Mouse (Mus musculus) kidney, embryonic 16.5 days (tissue): ENCODE results near the gene Ints14. TPM values are rescaled to one million over a fixed set of nuclear protein-coding genes. Genes with fewer than 3 reads are reported as not detected.

Experiments used
- ATAC-seq: fragments of 200-750 bp; cut with Nextera tagmentation; 2 replicates; pipeline ENCODE4 v1.8.0; 2017; ENCODE audit warnings: moderate TSS enrichment; ENCODE audit not compliant: low FRiP score, low TSS enrichment
- H3K27ac ChIP-seq: fragments of 300-500 bp; sonication (generic); 2 replicates; pipeline ENCODE4 v1.5.1; 2014; ENCODE audit warnings: low read length
- H3K27me3 ChIP-seq: fragments of 300-500 bp; sonication (generic); 2 replicates; pipeline ENCODE4 v1.6.1; 2014; ENCODE audit warnings: low read length, control low read depth, mixed read lengths; ENCODE audit not compliant: insufficient read depth
- H3K36me3 ChIP-seq: fragments of 300-500 bp; sonication (generic); 2 replicates; pipeline ENCODE4 v1.6.1; 2014; ENCODE audit warnings: low read length, control low read depth, mixed read lengths; ENCODE audit not compliant: insufficient read depth
- H3K4me1 ChIP-seq: fragments of 300-500 bp; sonication (generic); 2 replicates; pipeline ENCODE4 v1.6.1; 2014; ENCODE audit warnings: low read length, control low read depth, mixed read lengths; ENCODE audit not compliant: insufficient read depth
- H3K4me2 ChIP-seq: fragments of 300-500 bp; sonication (generic); replicated peaks from 2 replicates; pipeline ENCODE4 v1.6.1; 2014; ENCODE audit warnings: low read depth, low read length
- H3K4me3 ChIP-seq: fragments of 300-500 bp; sonication (generic); 2 replicates; pipeline ENCODE4 v1.5.1; 2014; ENCODE audit warnings: mild to moderate bottlenecking, low read length
- H3K9ac ChIP-seq: fragments of 300-500 bp; sonication (generic); replicated peaks from 2 replicates; pipeline ENCODE4 v1.6.1; 2014; ENCODE audit warnings: low read length
- H3K9me3 ChIP-seq: fragments of 300-500 bp; sonication (generic); 2 replicates; pipeline ENCODE4 v1.6.1; 2016; ENCODE audit warnings: low read length, control low read depth
- WGBS: fragments of 180-500 bp; shearing (Covaris S2); extraction: QIAGEN DNeasy Blood & Tissue Kit; methylation state at CpG from one replicate; pipeline ENCODE4 v1.1.7; 2014; 5-methylcytosine and 5-hydroxymethylcytosine counted together
- polyA plus RNA-seq: library from polyadenylated mRNA; unstranded; fragments of >200 nt; fragmentation: Nextera tagmentation; extraction: Ambion mirVana; gene quantifications from 2 replicates; pipeline ENCODE4 v1.2.1, GENCODE M21; 2015

Ints14 gene
- polyA plus RNA-seq, 1 experiment from 2014 or later: 66.8 TPM

DNA sequence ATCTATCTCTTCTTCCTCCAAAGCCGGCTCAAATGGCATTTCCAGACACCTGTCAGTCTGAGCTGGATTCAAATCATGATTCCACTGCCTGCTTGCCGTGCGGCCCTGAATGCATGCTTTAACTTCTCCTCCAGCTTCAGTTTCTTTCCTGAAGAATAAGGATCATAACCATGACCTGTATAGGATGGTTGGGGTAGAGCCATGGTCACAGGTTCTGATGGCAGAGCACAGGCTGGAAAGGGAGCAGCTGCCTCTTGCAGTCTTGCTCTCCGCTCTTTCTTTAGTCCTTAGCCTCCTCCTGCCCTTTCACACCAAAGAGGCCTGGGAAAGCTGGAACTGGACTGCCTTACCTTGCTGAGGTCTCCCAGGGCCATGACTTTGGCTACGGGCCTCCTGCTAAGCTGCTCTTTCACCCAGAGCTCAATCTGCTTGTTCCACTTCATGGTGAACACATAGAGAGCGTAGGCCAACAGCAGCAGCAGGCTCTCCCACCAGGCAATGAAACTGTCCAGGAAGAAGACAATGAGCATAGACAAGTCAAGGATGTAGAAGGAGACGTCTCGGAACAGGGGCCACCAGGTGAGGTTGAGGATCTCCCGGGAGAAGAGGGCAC is 13.1 kb upstream of the Ints14 start:
- no peak overlapping the region for H3K4me3 ChIP-seq
- WGBS: 86% methylated on average over 9 of the region's 9 CpGs
- no peak overlapping the region for H3K27ac ChIP-seq
- H3K36me3 ChIP-seq: no peaks in the 10 kb centered on the region
- no peak overlapping the region for H3K4me2 ChIP-seq
- peaks cover 11% of the 10 kb centered on the region; the same call in 1 of the 2 replicates for H3K4me1 ChIP-seq
- no peaks in the 10 kb centered on the region for H3K9me3 ChIP-seq
- H3K27me3 ChIP-seq: peaks cover 9% of the 10 kb centered on the region; the same call in 1 of the 2 replicates
- no peak for ATAC-seq
- H3K9ac ChIP-seq: no peak overlapping the region

DNA sequence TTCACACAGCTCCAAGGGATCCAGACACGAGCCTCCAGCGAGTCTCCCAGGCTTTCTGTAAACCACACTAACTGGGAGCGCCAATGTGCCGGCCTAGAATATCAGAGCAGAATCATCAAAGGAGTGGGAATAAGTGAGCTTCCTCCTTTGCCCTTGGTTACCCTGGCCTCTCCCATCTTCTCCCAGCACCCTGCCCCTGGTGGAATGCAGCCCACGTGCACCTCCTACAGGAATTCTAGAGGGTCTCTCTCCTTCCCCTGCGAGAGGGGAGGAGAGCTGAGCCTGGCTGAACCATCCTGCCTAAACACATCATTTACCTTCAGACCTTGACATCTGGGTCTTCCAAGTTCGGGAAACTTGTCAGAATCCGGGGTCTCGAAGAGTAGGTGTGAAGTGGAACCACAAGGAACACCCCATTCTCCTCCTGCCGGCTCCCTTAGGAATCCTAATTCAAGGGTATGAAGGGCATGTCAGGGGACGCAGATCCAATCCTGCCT is 9.5 kb upstream of the Ints14 start, which contains the start of gene Slc24a1:
Slc24a1 (minus strand) TSS at position 447 of the 497 bp plus-strand sequence.
- no peak for ATAC-seq
- 31% methylated on average over 11 of the region's 11 CpGs for WGBS
- no peak within 1 kb of the TSS for H3K4me3 ChIP-seq
- peaks cover 16% of the 10 kb centered on the region; the same call in 1 of the 2 replicates for H3K27me3 ChIP-seq
- no peaks in the 10 kb centered on the region for H3K4me1 ChIP-seq
- H3K27ac ChIP-seq: no peak within 1 kb of the TSS
- H3K36me3 ChIP-seq: no peaks in the 10 kb centered on the region
- no peak within 1 kb of the TSS for H3K4me2 ChIP-seq
- no peak within 1 kb of the TSS for H3K9ac ChIP-seq
- no peaks in the 10 kb centered on the region for H3K9me3 ChIP-seq

DNA sequence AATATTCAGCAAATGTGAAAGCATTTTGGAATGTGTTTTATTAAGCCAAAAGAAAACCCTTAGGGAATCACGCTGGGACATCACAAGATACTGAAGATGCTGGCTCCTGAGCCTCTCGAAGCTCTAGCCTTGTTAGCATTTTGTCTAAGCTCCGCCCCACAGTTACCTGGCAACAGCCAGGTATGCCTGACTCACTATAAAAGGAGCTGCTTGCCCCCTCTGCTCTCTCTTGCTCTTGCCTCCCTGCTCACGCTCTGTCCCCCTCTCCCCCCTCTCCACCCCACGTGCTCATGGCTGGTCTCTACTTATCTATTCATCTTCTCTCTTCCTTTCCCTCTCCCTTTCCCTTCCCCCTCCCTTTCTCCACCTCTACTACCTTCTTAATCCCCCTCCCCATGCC is 8.7 kb upstream of the Ints14 start:
- WGBS: 28% methylated on average over 5 of the region's 5 CpGs
- Histone ChIP-seq H3K9ac (no peak overlapping the region), H3K4me1 (no peaks in the 10 kb centered on the region), H3K9me3 (no peaks in the 10 kb centered on the region), H3K27ac (no peak overlapping the region), H3K4me2 (no peak overlapping the region), H3K4me3 (no peak overlapping the region), H3K36me3 (no peaks in the 10 kb centered on the region), H3K27me3 (peaks cover 16% of the 10 kb centered on the region; the same call in 1 of the 2 replicates)
- no peak for ATAC-seq

DNA sequence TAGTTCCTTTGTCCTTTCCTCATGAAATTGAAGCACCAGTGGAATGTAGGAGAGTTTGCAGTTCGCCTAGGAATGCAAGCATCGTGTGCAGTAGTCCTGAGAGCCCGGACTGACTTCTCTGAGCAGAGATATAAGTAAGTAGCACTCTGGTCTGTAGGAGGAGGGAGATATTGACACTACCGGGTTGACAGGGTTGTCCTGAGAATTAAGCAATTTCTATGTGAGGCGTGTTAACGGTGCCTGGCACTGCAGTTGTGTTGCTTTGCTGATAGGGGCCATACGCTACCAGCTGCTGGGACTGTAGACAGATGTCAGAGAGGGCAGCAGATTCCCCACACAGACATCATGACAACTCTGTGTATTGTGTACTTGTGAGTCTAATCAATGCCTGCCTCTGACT is 7.5 kb upstream of the Ints14 start:
- no peak for ATAC-seq
- Histone ChIP-seq H3K4me2 (no peak overlapping the region), H3K36me3 (no peaks in the 10 kb centered on the region), H3K9ac (no peak overlapping the region), H3K27me3 (peaks cover 16% of the 10 kb centered on the region; the same call in 1 of the 2 replicates), H3K9me3 (no peaks in the 10 kb centered on the region), H3K27ac (no peak overlapping the region), H3K4me1 (no peaks in the 10 kb centered on the region), H3K4me3 (no peak overlapping the region)
- 79% methylated on average over 7 of the region's 7 CpGs for WGBS

DNA sequence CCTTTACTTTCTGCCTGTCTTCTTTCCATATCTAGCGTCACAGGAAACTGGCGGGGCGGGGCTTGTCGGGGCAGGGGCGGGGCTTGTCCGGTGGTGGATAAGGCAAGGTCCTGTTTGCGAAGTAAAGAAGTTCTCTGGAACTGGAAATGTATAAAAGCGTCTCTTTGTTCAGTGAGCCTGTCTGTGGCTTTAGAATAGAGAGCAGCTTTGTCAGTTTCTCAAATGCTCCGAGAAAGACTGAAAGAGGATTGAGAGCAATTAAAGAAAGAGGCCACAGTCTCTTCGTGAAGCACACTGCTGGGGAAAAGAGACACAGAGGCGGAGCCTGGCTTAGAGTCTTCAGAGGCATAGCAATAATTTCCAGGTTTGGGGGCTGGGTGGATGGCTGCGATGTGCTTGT is 4.4 kb upstream of the Ints14 start:
- Histone ChIP-seq H3K4me3 (no peak overlapping the region), H3K9me3 (no peaks in the 10 kb centered on the region), H3K27ac (no peak overlapping the region), H3K36me3 (no peaks in the 10 kb centered on the region), H3K9ac (no peak overlapping the region), H3K4me2 (0 out of 2 replicates have a peak overlapping the region, but pooled peaks have one; percentile 25), H3K27me3 (peaks cover 11% of the 10 kb centered on the region; the same call in 1 of the 2 replicates), H3K4me1 (peaks cover under 1% of the 10 kb centered on the region; the same call in 1 of the 2 replicates)
- ATAC-seq: no peak
- WGBS: 37% methylated on average over 12 of the region's 12 CpGs

DNA sequence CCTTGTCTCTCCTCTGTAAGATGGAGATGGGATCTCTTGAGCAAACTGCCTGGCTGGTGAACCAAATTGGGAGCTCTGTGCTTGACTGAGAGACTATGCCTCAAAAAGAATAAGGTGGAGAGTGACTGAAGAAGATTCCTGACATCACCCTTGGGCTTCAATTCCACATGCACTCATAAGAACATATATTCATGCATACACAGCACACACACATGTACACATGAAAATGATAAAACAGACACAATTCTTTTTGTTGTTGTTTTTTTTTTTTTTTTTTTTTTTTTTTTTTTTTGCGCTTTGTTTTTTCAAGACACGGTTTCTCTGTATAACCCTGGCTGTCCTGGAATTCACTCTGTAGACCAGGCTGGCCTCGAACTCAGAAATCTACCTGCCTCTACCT is 3.4 kb upstream of the Ints14 start:
- H3K36me3 ChIP-seq: no peaks in the 10 kb centered on the region; the same call in 1 of the 2 replicates
- no peak overlapping the region for H3K4me2 ChIP-seq
- WGBS: 88% methylated on average over 3 of the region's 3 CpGs
- H3K9ac ChIP-seq: no peak overlapping the region
- peaks cover 6% of the 10 kb centered on the region for H3K4me1 ChIP-seq
- H3K27ac ChIP-seq: no peak overlapping the region
- no peak overlapping the region for H3K4me3 ChIP-seq
- 0 out of 2 replicates have a peak, but pooled peaks cover 7% of the 10 kb centered on the region for H3K27me3 ChIP-seq
- ATAC-seq: no peak
- no peaks in the 10 kb centered on the region for H3K9me3 ChIP-seq

DNA sequence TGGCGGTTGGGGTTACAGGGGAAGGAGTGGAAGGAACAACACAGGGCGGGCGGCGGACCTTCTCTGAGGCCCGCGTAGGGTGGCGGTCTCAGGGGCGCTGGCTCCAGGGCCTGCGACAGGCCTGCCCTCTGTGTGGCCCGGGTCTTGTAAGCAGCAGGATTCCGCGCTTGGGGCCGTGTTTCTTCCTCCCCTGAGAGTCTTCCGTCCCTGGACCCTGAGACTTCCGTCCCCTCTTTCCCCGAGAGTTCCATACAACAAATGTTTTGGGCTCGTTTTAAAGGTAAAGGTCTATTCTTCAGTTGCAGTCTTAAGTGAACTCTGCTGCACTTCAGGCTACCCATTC is 244 bp downstream of the Ints14 start:
- Histone ChIP-seq H3K9me3 (no peaks in the 10 kb centered on the region), H3K27ac (peak overlapping the region; percentile 88), H3K27me3 (no peaks in the 10 kb centered on the region), H3K4me3 (peak overlapping the region; percentile 67), H3K9ac (peak overlapping the region; percentile 90), H3K4me1 (peaks cover 6% of the 10 kb centered on the region), H3K36me3 (peaks cover 18% of the 10 kb centered on the region), H3K4me2 (peak overlapping the region; percentile 65)
- 0% methylated on average over 17 of the region's 17 CpGs for WGBS
- ATAC-seq: peak; percentile 86

DNA sequence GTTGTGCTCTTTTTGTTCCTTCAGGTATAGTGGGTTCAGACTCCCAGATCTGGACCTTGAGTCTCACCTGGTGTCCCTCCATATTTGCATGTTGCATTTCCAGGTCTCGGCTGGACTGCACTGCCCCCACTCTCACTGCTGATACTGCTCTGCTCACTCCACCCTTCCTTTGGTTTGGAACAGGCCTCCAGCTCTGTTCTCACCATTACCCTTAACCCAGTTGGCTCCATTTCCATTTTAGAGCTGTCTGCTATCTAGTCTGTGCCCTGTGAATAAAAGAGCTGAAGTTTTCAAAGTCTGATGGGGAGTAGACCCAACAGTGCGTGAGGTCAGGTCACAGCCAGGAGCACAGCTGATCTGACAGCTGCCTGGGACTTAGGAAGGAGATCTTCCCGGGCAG is 19.8 kb downstream of the Ints14 start:
- Histone ChIP-seq H3K27me3 (no peaks in the 10 kb centered on the region), H3K27ac (no peak overlapping the region), H3K4me2 (no peak overlapping the region), H3K9me3 (no peaks in the 10 kb centered on the region), H3K4me1 (no peaks in the 10 kb centered on the region), H3K36me3 (peaks cover 86% of the 10 kb centered on the region), H3K9ac (no peak overlapping the region), H3K4me3 (no peak overlapping the region)
- ATAC-seq: no peak
- 77% methylated on average over 3 of the region's 3 CpGs for WGBS

DNA sequence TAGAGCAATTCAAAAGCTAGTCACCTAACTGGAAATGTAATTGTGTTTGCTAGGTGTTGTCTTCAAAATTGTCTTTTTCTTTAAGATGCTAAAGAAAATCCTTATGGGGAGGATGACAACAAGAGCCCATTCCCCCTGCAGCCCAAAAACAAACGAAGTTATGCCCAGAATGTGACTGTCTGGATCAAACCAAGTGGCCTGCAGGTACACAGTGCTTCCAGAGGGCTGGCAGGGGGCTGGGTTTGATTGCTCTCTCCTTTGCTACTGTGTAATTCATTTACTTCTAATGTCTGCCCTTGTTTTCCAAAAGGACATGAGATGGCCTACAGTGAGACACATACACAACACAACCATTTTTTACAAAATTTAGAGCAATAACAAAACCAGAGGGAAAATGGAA is 21.2 kb downstream of the Ints14 start:
- no peak overlapping the region for H3K27ac ChIP-seq
- no peak for ATAC-seq
- H3K27me3 ChIP-seq: no peaks in the 10 kb centered on the region
- 79% methylated on average over 1 of the region's 1 CpGs for WGBS
- no peak overlapping the region for H3K4me2 ChIP-seq
- no peaks in the 10 kb centered on the region for H3K4me1 ChIP-seq
- H3K4me3 ChIP-seq: no peak overlapping the region
- H3K9me3 ChIP-seq: no peaks in the 10 kb centered on the region
- no peak overlapping the region for H3K9ac ChIP-seq
- peaks cover 85% of the 10 kb centered on the region for H3K36me3 ChIP-seq

DNA sequence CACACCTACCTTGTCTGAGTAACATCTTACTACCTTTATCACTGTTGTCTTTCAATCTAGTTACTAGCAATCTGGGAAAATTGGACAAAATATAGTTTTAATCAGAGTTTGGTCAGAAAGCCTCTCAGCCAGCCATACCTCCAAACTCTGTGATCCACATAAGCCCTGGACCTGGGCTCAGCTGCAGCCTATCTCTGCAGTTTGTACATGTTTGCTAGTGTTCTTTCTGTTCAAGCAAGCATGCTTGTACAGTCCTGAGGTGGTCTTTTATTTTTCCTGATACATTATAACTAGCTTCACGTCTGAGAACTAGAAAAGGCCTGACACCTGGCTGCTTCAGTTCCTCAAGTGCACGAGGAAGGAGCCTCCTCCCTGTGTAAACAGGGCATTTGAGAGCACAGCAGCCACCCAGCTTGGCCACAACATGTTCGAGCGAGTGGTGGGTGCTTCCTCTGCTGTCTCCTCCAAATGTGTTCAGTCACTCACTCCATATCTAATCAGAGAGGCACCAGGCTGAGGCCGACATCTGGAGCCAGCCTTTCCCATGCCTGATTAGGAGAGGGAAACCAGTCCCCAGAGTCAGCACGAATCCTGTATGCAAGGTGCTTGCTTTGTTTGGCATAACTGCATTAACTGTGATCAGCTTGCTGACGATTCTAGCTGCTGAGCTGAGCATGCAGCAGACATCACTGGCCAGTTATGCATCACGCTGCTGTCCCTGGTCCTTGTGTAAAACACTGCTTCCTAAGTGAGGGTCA is 24.5 kb downstream of the Ints14 start:
- ATAC-seq: no peak
- Histone ChIP-seq H3K27me3 (no peaks in the 10 kb centered on the region), H3K9me3 (no peaks in the 10 kb centered on the region), H3K9ac (no peak overlapping the region), H3K4me1 (no peaks in the 10 kb centered on the region), H3K4me3 (no peak overlapping the region), H3K36me3 (peaks cover 74% of the 10 kb centered on the region), H3K27ac (no peak overlapping the region), H3K4me2 (no peak overlapping the region)
- 76% methylated on average over 8 of the region's 8 CpGs for WGBS
